Mouse (Mus musculus): ENCODE results near the gene Ank.

GRCm38 (mm10) chr15:27461336-27462245, 4.9 kb upstream of the Ank start:
- TF ChIP-seq CHD2 (IDR thresholded peaks at IDR 0.05; ENCODE audit: low read depth, low read length) (no peak), ZC3H11A (IDR thresholded peaks at IDR 0.05; ENCODE audit: borderline replicate concordance, low read depth, low read length) (no peak), MAFK (IDR thresholded peaks at IDR 0.05; ENCODE audit: insufficient read depth, low read depth, low read length) (no peak), HCFC1 (IDR thresholded peaks at IDR 0.05; ENCODE audit: borderline replicate concordance, insufficient read depth, low read length) (no peak)

Measured in ES-E14 (cell line).